Mouse (Mus musculus) mesoderm, embryonic 11.5 days (tissue): ENCODE data around the gene Vipr1.
A peak's percentile ranks its signal among the peaks of the same experiment; 100 is the strongest.
"Not testable (repeated sequence)": the region's sequence is repeated elsewhere in the genome, so short reads cannot be mapped to it uniquely, and the experiment has no call there.

ENCODE experiments used
- DNase-seq: peaks from one replicate; pipeline ENCODE4 v3.0.0-alpha.2; 2012; ENCODE audit warnings: low read depth, low spot score

Vipr1 gene

GRCm38 (mm10) chr9:121642401-121643181 is at the start of gene Vipr1:
TSS of gene Vipr1 (plus strand) at chr9:121642716.
- peak; percentile 64 for DNase-seq

- no peak for DNase-seq
Observed at GRCm38 (mm10) chr9:121592948-121593550, 49.5 kb upstream of the Vipr1 start.

- DNase-seq = not testable (repeated sequence)
Observed at GRCm38 (mm10) chr9:121593768-121594167, 48.7 kb upstream of the Vipr1 start.

- no peak for DNase-seq
Observed at GRCm38 (mm10) chr9:121594771-121595170, 47.7 kb upstream of the Vipr1 start.

GRCm38 (mm10) chr9:121598106-121598505 is 44.4 kb upstream of the Vipr1 start:
- DNase-seq = no peak

GRCm38 (mm10) chr9:121599551-121599950 is 43.0 kb upstream of the Vipr1 start:
- no peak for DNase-seq

- DNase-seq = no peak
Observed at GRCm38 (mm10) chr9:121600201-121600860, 42.2 kb upstream of the Vipr1 start.

- peak; percentile 42 for DNase-seq
Observed at GRCm38 (mm10) chr9:121600861-121601427, 41.6 kb upstream of the Vipr1 start.

- no peak for DNase-seq
Observed at GRCm38 (mm10) chr9:121602381-121602780, 40.1 kb upstream of the Vipr1 start.

- peak; percentile 88 for DNase-seq
Observed at GRCm38 (mm10) chr9:121605414-121606278, 36.9 kb upstream of the Vipr1 start.

- no peak for DNase-seq
Observed at GRCm38 (mm10) chr9:121606498-121607096, 35.9 kb upstream of the Vipr1 start.

- no peak for DNase-seq
Observed at GRCm38 (mm10) chr9:121609381-121609780, 33.1 kb upstream of the Vipr1 start.

GRCm38 (mm10) chr9:121613192-121613591 is 29.3 kb upstream of the Vipr1 start:
- DNase-seq = no peak

GRCm38 (mm10) chr9:121614241-121614757 is 28.2 kb upstream of the Vipr1 start:
- no peak for DNase-seq

- no peak for DNase-seq
Observed at GRCm38 (mm10) chr9:121616471-121616870, 26.0 kb upstream of the Vipr1 start.

GRCm38 (mm10) chr9:121619441-121619840 is 23.1 kb upstream of the Vipr1 start:
- DNase-seq = no peak

- DNase-seq = no peak
Observed at GRCm38 (mm10) chr9:121623235-121623634, 19.3 kb upstream of the Vipr1 start.

- DNase-seq = no peak
Observed at GRCm38 (mm10) chr9:121624920-121625319, 17.6 kb upstream of the Vipr1 start.

GRCm38 (mm10) chr9:121630627-121631026 is 11.9 kb upstream of the Vipr1 start:
- DNase-seq = no peak

GRCm38 (mm10) chr9:121631946-121632345 is 10.6 kb upstream of the Vipr1 start:
- DNase-seq = no peak

- DNase-seq = no peak
Observed at GRCm38 (mm10) chr9:121632891-121633290, 9.6 kb upstream of the Vipr1 start.
